Mouse (Mus musculus) 3134 (cell line): Measurements from ENCODE around the gene Hoxa3.

Experiments
- DNase-seq: peaks from one replicate; pipeline ENCODE4 v3.0.0-alpha.2; 2011; ENCODE audit warnings: low spot score; ENCODE audit not compliant: insufficient read length; ENCODE audit errors: extremely low read depth

The Hoxa3 gene

GRCm38 (mm10) chr6:52232984-52233545, 19.9 kb upstream of the Hoxa3 start:
- no peak for DNase-seq

- DNase-seq: no peak
Observed at GRCm38 (mm10) chr6:52232568-52232965, 19.4 kb upstream of the Hoxa3 start.

GRCm38 (mm10) chr6:52231885-52232567, 18.9 kb upstream of the Hoxa3 start:
- DNase-seq: no peak

GRCm38 (mm10) chr6:52230516-52231165, 17.5 kb upstream of the Hoxa3 start, which contains the start of gene Hoxa9:
TSS of gene Hoxa9 (minus strand) at chr6:52231089.
- no peak for DNase-seq

GRCm38 (mm10) chr6:52229558-52230416, 16.7 kb upstream of the Hoxa3 start:
- no peak for DNase-seq

GRCm38 (mm10) chr6:52228475-52229465, 15.6 kb upstream of the Hoxa3 start:
- DNase-seq: no peak

GRCm38 (mm10) chr6:52227470-52228222, 14.5 kb upstream of the Hoxa3 start:
- no peak for DNase-seq

GRCm38 (mm10) chr6:52226569-52227257, 13.6 kb upstream of the Hoxa3 start:
- DNase-seq: no peak

- peak; percentile 84 for DNase-seq
Observed at GRCm38 (mm10) chr6:52225612-52226568, 12.8 kb upstream of the Hoxa3 start.

- DNase-seq: no peak
Observed at GRCm38 (mm10) chr6:52224895-52225611, 11.9 kb upstream of the Hoxa3 start.

GRCm38 (mm10) chr6:52223939-52224760, 11.0 kb upstream of the Hoxa3 start:
- no peak for DNase-seq

GRCm38 (mm10) chr6:52222729-52223128, 9.6 kb upstream of the Hoxa3 start:
- no peak for DNase-seq

- DNase-seq: no peak
Observed at GRCm38 (mm10) chr6:52221993-52222685, 9.0 kb upstream of the Hoxa3 start.

GRCm38 (mm10) chr6:52221337-52221992, 8.3 kb upstream of the Hoxa3 start, which contains the start of gene Hoxa7:
TSS of gene Hoxa7 (minus strand) at chr6:52221854.
- DNase-seq: peak; percentile 83

GRCm38 (mm10) chr6:52220865-52221310, 7.8 kb upstream of the Hoxa3 start:
- DNase-seq: no peak
